Mouse (Mus musculus) G1E (cell line): ENCODE data around the gene Krt84. TPM values are rescaled to one million over a fixed set of nuclear protein-coding genes. Genes with fewer than 3 reads are reported as not detected.

Source experiments
- ATAC-seq: 2 replicates; pipeline ENCODE4 v1.8.0; 2016; ENCODE audit warnings: mild to moderate bottlenecking; ENCODE audit not compliant: insufficient number of reproducible peaks, poor library complexity, low FRiP score, severe bottlenecking; ENCODE audit errors: extremely low read depth
- DNase-seq: peaks from one replicate; pipeline ENCODE4 v3.0.0; 2012; ENCODE audit warnings: low spot score
- H3K27me3 ChIP-seq: 2 replicates; pipeline ENCODE4 v1.6.1; 2012; ENCODE audit warnings: mild to moderate bottlenecking, low read length, inconsistent platforms; ENCODE audit not compliant: insufficient read depth
- H3K36me3 ChIP-seq: replicated peaks from 2 replicates; pipeline ENCODE3; 2012; ENCODE audit warnings: mild to moderate bottlenecking, inconsistent platforms
- H3K4me1 ChIP-seq: 2 replicates; pipeline ENCODE4 v1.6.1; 2012; ENCODE audit warnings: low read depth, low read length, inconsistent platforms, mixed read lengths; ENCODE audit not compliant: insufficient read depth
- H3K4me3 ChIP-seq: 2 replicates; pipeline ENCODE4 v1.5.1; 2012; ENCODE audit warnings: low read depth, mild to moderate bottlenecking, inconsistent platforms, low read length, moderate library complexity, mixed read lengths
- H3K9me3 ChIP-seq: replicated peaks from 2 replicates; pipeline ENCODE4 v1.6.1; 2012; ENCODE audit warnings: inconsistent platforms
- CTCF ChIP-seq: IDR thresholded peaks from 2 replicates; pipeline ENCODE4 v1.5.1; 2012; ENCODE audit warnings: low read depth, low read length, inconsistent platforms, mixed read lengths
- GATA1 ChIP-seq: IDR thresholded peaks from 2 replicates; pipeline ENCODE4 v1.6.1; 2012; ENCODE audit warnings: borderline replicate concordance, low read length, inconsistent platforms, mixed read lengths
- GATA2 ChIP-seq: IDR thresholded peaks from 2 replicates; pipeline ENCODE4 v1.6.1; 2012; ENCODE audit warnings: low read depth, low read length, inconsistent platforms, borderline replicate concordance
- POLR2AphosphoS5 ChIP-seq: IDR thresholded peaks from 2 replicates; pipeline ENCODE4 v1.6.1; 2012; ENCODE audit warnings: low read depth, low read length, inconsistent platforms; ENCODE audit not compliant: insufficient replicate concordance
- TAL1 ChIP-seq: conservative IDR thresholded peaks from 2 replicates; pipeline ENCODE4 v1.6.1; 2012; ENCODE audit warnings: low read depth, low read length, inconsistent platforms, mixed read lengths
- polyA plus RNA-seq: library from polyadenylated mRNA; stranded (reverse); fragments of >175 nt; gene quantifications from 2 replicates; pipeline ENCODE4 v1.2.3, GENCODE M21; 2012
- total RNA-seq, 2 experiments: library from RNA; stranded (forward) in 1 of 2; stranded (reverse) in 1 of 2; fragments of 200-1000 nt in 1 of 2; fragments of >200 nt in 1 of 2; fragmentation: Nextera tagmentation in 1 of 2; gene quantifications; 2 replicates each; pipeline ENCODE4 v1.2.3; 2014 to 2017

Krt84 gene
- not detected in 2 replicates for total RNA-seq (2014; fragmentation: Nextera tagmentation)
- total RNA-seq (2017) = 0.05 TPM in 1 of 2 replicates, not detected in the other
- not detected in 2 replicates for polyA plus RNA-seq

GRCm38 (mm10) chr15:101532720-101533119, at the start of gene Krt84:
TSS of gene Krt84 (minus strand) at chr15:101532820.
- no peaks in the 10 kb centered on the region for H3K4me1 ChIP-seq
- DNase-seq (no peak), ATAC-seq (no peak)
- H3K4me3 ChIP-seq = no peak within 1 kb of the TSS
- no peaks in the 10 kb centered on the region; the same call in 1 of the 2 replicates for H3K27me3 ChIP-seq
- no peaks in the 10 kb centered on the region for H3K36me3 ChIP-seq
- TF ChIP-seq POLR2AphosphoS5 = no peak
- TF ChIP-seq GATA2 = no peak
- no peak for TF ChIP-seq GATA1
- TF ChIP-seq TAL1 = no peak
- no peak for TF ChIP-seq CTCF
- H3K9me3 ChIP-seq = peaks cover 48% of the 10 kb centered on the region

DNA sequence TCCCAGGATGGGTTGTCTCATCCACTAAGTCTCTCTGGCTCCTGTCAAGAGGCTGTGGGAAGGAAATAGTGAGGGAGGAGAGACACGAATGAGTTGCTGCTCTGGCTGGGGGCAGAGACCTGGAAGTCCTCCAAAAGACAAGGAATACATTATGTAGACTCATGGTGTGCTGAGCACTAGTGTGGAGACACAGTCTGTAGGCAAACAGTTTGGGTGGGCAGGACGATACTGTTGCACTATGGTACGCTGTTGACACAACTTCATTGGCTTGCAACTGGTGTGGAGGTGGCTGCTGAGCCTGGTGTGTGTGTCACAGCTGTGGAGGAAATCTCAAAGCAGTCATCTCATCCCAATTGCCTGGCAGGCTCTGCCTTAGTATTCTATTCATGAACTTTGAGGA, 49.1 kb upstream of the Krt84 start:
- TF ChIP-seq POLR2AphosphoS5 = no peak
- TF ChIP-seq CTCF = no peak
- TF ChIP-seq GATA2 = no peak
- no peak for TF ChIP-seq GATA1
- TF ChIP-seq TAL1 = no peak
- Histone ChIP-seq H3K36me3 (no peaks in the 10 kb centered on the region), H3K4me1 (no peaks in the 10 kb centered on the region), H3K9me3 (peaks cover 9% of the 10 kb centered on the region), H3K27me3 (no peaks in the 10 kb centered on the region), H3K4me3 (no peak overlapping the region)
- DNase-seq (no peak), ATAC-seq (no peak)

- H3K4me1 ChIP-seq = no peaks in the 10 kb centered on the region
- peaks cover 26% of the 10 kb centered on the region for H3K9me3 ChIP-seq
- ATAC-seq = no peak
- TF ChIP-seq GATA1 = no peak
- TF ChIP-seq GATA2 = no peak
- TF ChIP-seq POLR2AphosphoS5 = no peak
- TF ChIP-seq TAL1 = no peak
- no peak for TF ChIP-seq CTCF
- DNase-seq = no peak
- no peaks in the 10 kb centered on the region for H3K27me3 ChIP-seq
- no peak overlapping the region for H3K4me3 ChIP-seq
- H3K36me3 ChIP-seq = no peaks in the 10 kb centered on the region
Measured at GRCm38 (mm10) chr15:101575506-101575905, 42.9 kb upstream of the Krt84 start.

DNA sequence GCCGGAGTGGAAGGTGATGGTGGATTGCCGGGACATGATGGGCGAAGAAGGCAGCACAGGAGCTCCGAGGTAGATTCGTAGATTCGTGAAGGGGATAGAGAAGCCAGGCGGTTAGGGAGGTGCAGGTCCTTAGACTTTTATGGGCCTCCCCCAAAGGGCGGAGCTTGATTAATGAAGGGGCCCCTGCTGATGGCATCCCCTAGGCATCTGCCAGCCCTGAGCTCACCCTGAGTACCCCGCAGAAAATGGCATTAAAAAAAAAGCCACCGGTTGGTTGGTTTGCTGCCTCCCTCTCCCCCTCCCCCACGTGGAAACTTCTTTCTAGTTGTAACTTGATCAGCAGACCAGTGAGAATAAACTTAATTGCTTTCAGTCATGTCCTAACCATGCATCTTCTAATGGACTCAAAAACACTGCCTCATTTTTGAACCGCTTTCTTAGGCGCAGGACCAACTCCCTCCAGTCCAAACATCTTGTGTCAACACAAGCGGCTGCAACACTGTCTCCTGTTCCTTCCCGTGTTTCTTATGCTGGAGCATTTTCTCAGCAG, 41.3 kb upstream of the Krt84 start, which contains the start of gene Krt75:
Gene Krt75, minus strand, starts transcription at position 109 of the 550 bp plus-strand sequence.
- TF ChIP-seq POLR2AphosphoS5 (no peak), GATA1 (no peak), TAL1 (no peak), CTCF (no peak), GATA2 (no peak)
- DNase-seq (no peak), ATAC-seq (no peak)
- Histone ChIP-seq H3K27me3 (no peaks in the 10 kb centered on the region), H3K9me3 (peaks cover 31% of the 10 kb centered on the region), H3K4me1 (no peaks in the 10 kb centered on the region), H3K36me3 (no peaks in the 10 kb centered on the region), H3K4me3 (no peak within 1 kb of the TSS)

DNA sequence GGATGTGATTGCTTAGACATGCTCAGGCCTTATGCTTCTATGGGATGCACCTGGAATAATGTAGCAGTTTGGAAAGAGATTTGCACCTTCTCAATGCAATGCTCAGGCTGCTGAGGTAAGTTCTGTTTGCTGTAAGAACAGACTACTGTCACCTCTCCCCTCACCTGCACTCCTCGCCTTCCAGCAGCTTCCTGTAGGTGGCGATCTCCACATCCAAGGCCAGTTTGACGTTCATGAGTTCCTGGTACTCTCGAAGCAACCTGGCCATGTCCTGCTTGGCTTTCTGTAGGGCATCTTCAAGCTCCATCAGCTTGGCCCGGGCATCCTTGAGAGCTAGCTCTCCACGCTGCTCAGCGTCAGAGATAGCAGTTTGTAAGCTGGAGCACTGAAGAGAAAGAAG, 35.2 kb upstream of the Krt84 start:
- Histone ChIP-seq H3K36me3 (no peaks in the 10 kb centered on the region), H3K9me3 (peaks cover 45% of the 10 kb centered on the region), H3K27me3 (no peaks in the 10 kb centered on the region), H3K4me3 (no peak overlapping the region), H3K4me1 (no peaks in the 10 kb centered on the region)
- TF ChIP-seq TAL1 (no peak), GATA1 (no peak), GATA2 (no peak)
- DNase-seq (no peak), ATAC-seq (no peak)

- no peak for DNase-seq
- no peak for ATAC-seq
- no peaks in the 10 kb centered on the region for H3K4me1 ChIP-seq
- H3K36me3 ChIP-seq = no peaks in the 10 kb centered on the region
- TF ChIP-seq TAL1 (no peak), GATA1 (no peak), CTCF (no peak), GATA2 (no peak), POLR2AphosphoS5 (no peak)
- H3K9me3 ChIP-seq = peaks cover 54% of the 10 kb centered on the region
- no peaks in the 10 kb centered on the region for H3K27me3 ChIP-seq
- no peak within 1 kb of the TSS for H3K4me3 ChIP-seq
Measured at GRCm38 (mm10) chr15:101562850-101563249, 30.2 kb upstream of the Krt84 start, which contains the start of gene Krt90. TSS of gene Krt90 (minus strand) at chr15:101562950.
